Mouse (Mus musculus): ENCODE results near the gene Wars. TPM values are rescaled to one million over a fixed set of nuclear protein-coding genes. Genes with fewer than 3 reads are reported as not detected.

The Wars gene
- polyA plus RNA-seq, 2 experiments: 19.4 to 27.8 TPM

DNA sequence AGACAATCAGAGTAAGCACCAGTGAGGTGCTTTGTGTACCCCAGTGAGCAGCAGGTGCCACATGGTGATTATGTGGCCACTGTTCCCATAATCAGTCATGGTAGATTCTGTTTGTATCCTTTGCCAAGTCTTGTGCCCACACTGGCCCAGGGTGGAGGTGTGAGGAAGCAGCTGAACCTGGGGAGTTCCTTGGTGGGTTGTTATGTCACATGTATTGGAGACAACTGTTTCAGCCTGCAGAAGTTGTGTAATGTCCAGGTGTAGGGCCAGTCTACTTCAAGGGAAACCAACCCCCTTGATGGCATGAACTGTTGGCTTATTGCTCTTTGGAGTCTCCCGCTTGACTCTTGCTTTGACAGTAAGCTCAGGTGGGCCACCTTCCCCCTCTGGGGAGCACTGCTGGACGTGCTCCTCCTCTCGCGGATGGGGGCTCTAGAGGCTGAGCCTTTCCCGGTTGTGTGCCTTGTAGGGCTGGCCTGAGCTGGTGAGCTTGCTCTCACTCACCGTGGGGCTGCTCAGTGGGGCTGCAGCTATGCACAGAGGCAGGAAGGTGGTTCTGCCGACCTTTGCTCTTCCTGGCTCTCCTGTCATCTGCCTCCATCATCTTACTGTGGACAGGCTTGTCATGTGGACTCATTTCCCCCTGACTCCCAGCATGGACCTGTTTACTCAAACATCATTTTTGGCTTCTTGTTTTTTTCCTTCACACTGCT is 37.5 kb upstream of the Wars start:
- H3K36me3 ChIP-seq (replicated peaks; ENCODE audit: control insufficient read depth, insufficient read depth, low read depth): no peaks in the 10 kb centered on the region
- H3K4me2 ChIP-seq (ENCODE audit: low read depth): no peak overlapping the region
- TF ChIP-seq EP300 (IDR thresholded peaks at IDR 0.05; ENCODE audit: low read depth) (no peak), CTCF (IDR thresholded peaks at IDR 0.05; ENCODE audit: low read depth) (no peak)
- no peak overlapping the region for H3K9ac ChIP-seq (replicated peaks)
- ATAC-seq (ENCODE audit: insufficient read depth): no peak
- no peak overlapping the region for H3K27ac ChIP-seq
- DNase-seq (ENCODE audit: low read depth in 3 of 3, low spot score in 3 of 3): no peak
- no peak overlapping the region for H3K4me3 ChIP-seq (ENCODE audit: insufficient read depth in 1 of 2, low read depth in 2 of 2, low read length in 2 of 2)
- no peaks in the 10 kb centered on the region for H3K27me3 ChIP-seq (ENCODE audit: control insufficient read depth, insufficient read depth, low read length)
- H3K9me3 ChIP-seq (ENCODE audit: control insufficient read depth, low read length): no peaks in the 10 kb centered on the region
- WGBS (ENCODE audit: insufficient replicate concordance): 61% methylated on average over 7 of the region's 7 CpGs
- peaks cover 0 to 4% of the 10 kb centered on the region in 2 experiments; a peak in 1 of 4 replicates for H3K4me1 ChIP-seq (replicated peaks; ENCODE audit: control insufficient read depth in 2 of 2, insufficient read depth in 2 of 2, low read length in 1 of 2)

GRCm38 (mm10) chr12:108929475-108929874 is 35.5 kb upstream of the Wars start:
- H3K9ac ChIP-seq (replicated peaks): no peak overlapping the region
- ATAC-seq (ENCODE audit: insufficient read depth) (no peak), DNase-seq (ENCODE audit: low read depth in 3 of 3, low spot score in 3 of 3) (no peak)
- H3K9me3 ChIP-seq (ENCODE audit: control insufficient read depth, low read length): no peaks in the 10 kb centered on the region
- TF ChIP-seq EP300 (IDR thresholded peaks at IDR 0.05; ENCODE audit: low read depth) (no peak), CTCF (IDR thresholded peaks at IDR 0.05; ENCODE audit: low read depth) (no peak)
- no peaks in the 10 kb centered on the region for H3K36me3 ChIP-seq (replicated peaks; ENCODE audit: control insufficient read depth, insufficient read depth, low read depth)
- H3K27me3 ChIP-seq (ENCODE audit: control insufficient read depth, insufficient read depth, low read length): no peaks in the 10 kb centered on the region
- WGBS (ENCODE audit: insufficient replicate concordance): 45% methylated on average over 3 of the region's 3 CpGs
- H3K4me3 ChIP-seq (ENCODE audit: insufficient read depth in 1 of 2, low read depth in 2 of 2, low read length in 2 of 2): no peak overlapping the region
- H3K4me2 ChIP-seq (ENCODE audit: low read depth): no peak overlapping the region
- peaks cover 0 to 4% of the 10 kb centered on the region in 2 experiments; a peak in 1 of 4 replicates for H3K4me1 ChIP-seq (replicated peaks; ENCODE audit: control insufficient read depth in 2 of 2, insufficient read depth in 2 of 2, low read length in 1 of 2)
- no peak overlapping the region for H3K27ac ChIP-seq

GRCm38 (mm10) chr12:108928249-108928648 is 34.3 kb upstream of the Wars start:
- Histone ChIP-seq H3K9ac (replicated peaks) (no peak overlapping the region), H3K4me1 (replicated peaks; ENCODE audit: control insufficient read depth in 2 of 2, insufficient read depth in 2 of 2, low read length in 1 of 2) (peaks cover 0 to 4% of the 10 kb centered on the region in 2 experiments; a peak in 1 of 4 replicates), H3K9me3 (ENCODE audit: control insufficient read depth, low read length) (no peaks in the 10 kb centered on the region), H3K4me3 (ENCODE audit: insufficient read depth in 1 of 2, low read depth in 2 of 2, low read length in 2 of 2) (no peak overlapping the region), H3K27ac (no peak overlapping the region), H3K4me2 (ENCODE audit: low read depth) (no peak overlapping the region), H3K27me3 (ENCODE audit: control insufficient read depth, insufficient read depth, low read length) (no peaks in the 10 kb centered on the region), H3K36me3 (replicated peaks; ENCODE audit: control insufficient read depth, insufficient read depth, low read depth) (no peaks in the 10 kb centered on the region)
- ATAC-seq (ENCODE audit: insufficient read depth) (peak; percentile 62; the same call in 1 of the 2 replicates), DNase-seq (ENCODE audit: low read depth in 3 of 3, low spot score in 3 of 3) (no peak)
- TF ChIP-seq EP300 (IDR thresholded peaks at IDR 0.05; ENCODE audit: low read depth) (no peak), CTCF (IDR thresholded peaks at IDR 0.05; ENCODE audit: low read depth) (no peak)
- WGBS (ENCODE audit: insufficient replicate concordance): 45% methylated on average over 2 of the region's 2 CpGs

DNA sequence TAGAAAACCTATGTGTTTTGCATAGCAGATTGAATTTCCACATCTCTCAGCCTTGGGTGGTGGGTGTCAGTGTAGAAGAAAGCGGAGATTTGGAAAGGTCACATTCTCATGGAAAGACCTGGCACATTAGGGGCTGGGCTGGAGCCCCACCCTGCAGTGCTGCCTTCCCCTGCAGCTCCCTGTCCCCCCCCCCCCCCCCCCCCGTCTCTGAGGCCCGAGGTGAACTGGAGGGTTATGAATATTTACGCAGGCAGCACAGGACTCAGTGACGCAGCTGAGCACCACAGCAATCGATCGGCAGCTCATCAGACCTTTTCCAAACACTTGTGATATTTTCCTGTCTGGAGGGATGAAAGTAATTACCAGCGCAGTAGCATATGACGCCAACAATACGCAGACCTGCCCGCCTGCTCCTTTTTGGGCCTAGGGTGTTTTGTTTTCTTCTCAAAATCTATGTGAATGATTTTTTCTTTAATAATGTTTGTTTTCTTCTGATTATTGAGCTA is 32.7 kb upstream of the Wars start:
- no peaks in the 10 kb centered on the region for H3K27me3 ChIP-seq (ENCODE audit: control insufficient read depth, insufficient read depth, low read length)
- H3K4me2 ChIP-seq (ENCODE audit: low read depth): no peak overlapping the region
- H3K27ac ChIP-seq: no peak overlapping the region
- ATAC-seq (ENCODE audit: insufficient read depth): no peak
- TF ChIP-seq EP300 (IDR thresholded peaks at IDR 0.05; ENCODE audit: low read depth): no peak
- TF ChIP-seq CTCF (IDR thresholded peaks at IDR 0.05; ENCODE audit: low read depth): no peak
- H3K36me3 ChIP-seq (replicated peaks; ENCODE audit: control insufficient read depth, insufficient read depth, low read depth): no peaks in the 10 kb centered on the region
- peaks cover 0 to 4% of the 10 kb centered on the region in 2 experiments; a peak in 1 of 4 replicates for H3K4me1 ChIP-seq (replicated peaks; ENCODE audit: control insufficient read depth in 2 of 2, insufficient read depth in 2 of 2, low read length in 1 of 2)
- no peaks in the 10 kb centered on the region for H3K9me3 ChIP-seq (ENCODE audit: control insufficient read depth, low read length)
- no peak overlapping the region for H3K4me3 ChIP-seq (ENCODE audit: insufficient read depth in 1 of 2, low read depth in 2 of 2, low read length in 2 of 2)
- WGBS (ENCODE audit: insufficient replicate concordance): 79% methylated on average over 9 of the region's 11 CpGs
- no peak overlapping the region for H3K9ac ChIP-seq (replicated peaks)
- DNase-seq (ENCODE audit: low read depth in 3 of 3, low spot score in 3 of 3): no peak

DNA sequence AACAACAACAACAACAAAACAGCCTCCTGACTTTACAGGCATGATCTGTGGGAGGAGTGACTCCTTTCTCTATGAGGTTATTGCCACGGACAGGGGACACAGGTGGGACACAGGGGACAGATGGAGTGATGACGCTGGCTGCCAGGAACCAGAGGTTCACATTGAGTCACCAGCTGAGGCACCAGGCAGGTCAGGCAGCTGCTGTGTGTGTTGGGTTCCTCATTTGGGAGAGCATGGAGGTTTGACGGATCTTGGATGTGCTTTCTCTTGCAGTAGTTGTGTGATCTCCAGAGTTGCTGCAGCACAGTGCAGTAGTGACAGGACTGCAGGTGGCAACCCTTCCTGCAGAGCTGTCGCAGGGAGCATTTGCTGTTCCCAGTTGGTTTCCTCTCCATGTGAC is 24.8 kb upstream of the Wars start:
- Histone ChIP-seq H3K9ac (replicated peaks) (no peak overlapping the region), H3K4me3 (ENCODE audit: insufficient read depth in 1 of 2, low read depth in 2 of 2, low read length in 2 of 2) (no peak overlapping the region), H3K27ac (no peak overlapping the region), H3K4me2 (ENCODE audit: low read depth) (no peak overlapping the region), H3K36me3 (replicated peaks; ENCODE audit: control insufficient read depth, insufficient read depth, low read depth) (no peaks in the 10 kb centered on the region), H3K27me3 (ENCODE audit: control insufficient read depth, insufficient read depth, low read length) (no peaks in the 10 kb centered on the region), H3K9me3 (ENCODE audit: control insufficient read depth, low read length) (no peaks in the 10 kb centered on the region), H3K4me1 (replicated peaks; ENCODE audit: control insufficient read depth in 2 of 2, insufficient read depth in 2 of 2, low read length in 1 of 2) (no peaks in the 10 kb centered on the region)
- TF ChIP-seq CTCF (IDR thresholded peaks at IDR 0.05; ENCODE audit: low read depth): no peak
- TF ChIP-seq EP300 (IDR thresholded peaks at IDR 0.05; ENCODE audit: low read depth): no peak
- ATAC-seq (ENCODE audit: insufficient read depth): no peak
- DNase-seq (ENCODE audit: low read depth in 3 of 3, low spot score in 3 of 3): no peak
- 37% methylated on average over 4 of the region's 4 CpGs for WGBS (ENCODE audit: insufficient replicate concordance)

All from liver, embryonic 14.5 days (tissue).